13 mouse cellular contexts compared by ENCODE assay signal in genomic region chr12:4160322-4160721, GRCm38 (mm10). TPM values are rescaled to one million over a fixed set of nuclear protein-coding genes. Genes with fewer than 3 reads are reported as not detected.
A peak's percentile ranks its signal among the peaks of the same experiment; 100 is the strongest.
DNase-seq lines count a peak whose midpoint lies in the region; ATAC-seq and TF ChIP-seq lines count a peak whose summit lies in the region.
"Had no signal": no experiment of that assay in that cellular context is flagged by ENCODE, and none has a peak within 500 bp of the region (broad histone marks: within the 10 kb centered on the region; RNA-seq: fewer than 3 reads in every experiment).

No protein-coding gene starts in this region.

- DNase-seq in hindbrain, postnatal 0 days (ENCODE audit: low spot score) = no peak
- DNase-seq in hindbrain, embryonic 14.5 days (ENCODE audit: low spot score) = no peak
- peak; percentile 18 for DNase-seq in lung, postnatal 0 days (ENCODE audit: low spot score)
- DNase-seq in lung, postnatal 36 days = no peak
- peak; percentile 24 for DNase-seq in retina, postnatal 1 day
- DNase-seq: lung, adult 2 months; thymus, postnatal 4 days had no signal

- TF ChIP-seq CTCF in hindbrain, postnatal 0 days (IDR thresholded peaks at IDR 0.05; ENCODE audit: low read depth) = peak; percentile 27; the same call in 1 of the 2 replicates
- TF ChIP-seq CTCF in lung, postnatal 0 days (IDR thresholded peaks at IDR 0.05) = peak; percentile 37
- no peak for TF ChIP-seq CTCF in bone marrow macrophage, adult 2 months (IDR thresholded peaks at IDR 0.05; ENCODE audit: low read depth, low read length)

- H3K36me3 ChIP-seq in hindbrain, postnatal 0 days (ENCODE audit: insufficient read depth, low read length) = no peaks in the 10 kb centered on the region
- no peaks in the 10 kb centered on the region for H3K36me3 ChIP-seq in hindbrain, embryonic 14.5 days (replicated peaks; ENCODE audit: control insufficient read depth, insufficient read depth)
- no peaks in the 10 kb centered on the region for H3K36me3 ChIP-seq in lung, postnatal 0 days (ENCODE audit: insufficient read depth, low read length)
- H3K36me3 ChIP-seq in neural tube, embryonic 15.5 days = no peaks in the 10 kb centered on the region
- H3K36me3 ChIP-seq: heart, embryonic 10.5 days; midbrain, embryonic 12.5 days; neural tube, embryonic 12.5 days had no signal

- H3K4me3 ChIP-seq in hindbrain, postnatal 0 days (ENCODE audit: low read length) = no peak overlapping the region
- H3K4me3 ChIP-seq in hindbrain, embryonic 14.5 days (replicated peaks; ENCODE audit: low read length) = no peak overlapping the region
- H3K4me3 ChIP-seq in lung, postnatal 0 days (ENCODE audit: low read depth, low read length) = no peak overlapping the region
- no peak overlapping the region for H3K4me3 ChIP-seq in bone marrow macrophage, adult 2 months (ENCODE audit: insufficient read depth, low read length)
- no peak overlapping the region for H3K4me3 ChIP-seq in neural tube, embryonic 15.5 days (replicated peaks)
- H3K4me3 ChIP-seq: heart, embryonic 10.5 days; midbrain, embryonic 12.5 days; neural tube, embryonic 12.5 days had no signal

- no peak overlapping the region for H3K4me2 ChIP-seq in hindbrain, postnatal 0 days (ENCODE audit: low read depth, low read length)
- H3K4me2 ChIP-seq in hindbrain, embryonic 14.5 days (replicated peaks) = no peak overlapping the region
- no peak overlapping the region for H3K4me2 ChIP-seq in lung, postnatal 0 days (replicated peaks; ENCODE audit: low read depth, low read length)
- no peak overlapping the region for H3K4me2 ChIP-seq in neural tube, embryonic 15.5 days
- H3K4me2 ChIP-seq: midbrain, embryonic 12.5 days; neural tube, embryonic 12.5 days had no signal

- H3K9ac ChIP-seq in hindbrain, postnatal 0 days (replicated peaks; ENCODE audit: low read length) = no peak overlapping the region
- H3K9ac ChIP-seq in hindbrain, embryonic 14.5 days = no peak overlapping the region
- no peak overlapping the region for H3K9ac ChIP-seq in lung, postnatal 0 days (replicated peaks; ENCODE audit: low read depth)
- H3K9ac ChIP-seq in neural tube, embryonic 15.5 days (replicated peaks) = no peak overlapping the region
- H3K9ac ChIP-seq: midbrain, embryonic 12.5 days; neural tube, embryonic 12.5 days had no signal

- no peaks in the 10 kb centered on the region for H3K9me3 ChIP-seq in hindbrain, postnatal 0 days (ENCODE audit: low read length)
- no peaks in the 10 kb centered on the region for H3K9me3 ChIP-seq in hindbrain, embryonic 14.5 days (ENCODE audit: control insufficient read depth, low read length)
- no peaks in the 10 kb centered on the region for H3K9me3 ChIP-seq in lung, postnatal 0 days (ENCODE audit: low read length)
- no peaks in the 10 kb centered on the region for H3K9me3 ChIP-seq in neural tube, embryonic 15.5 days (replicated peaks)
- H3K9me3 ChIP-seq: heart, embryonic 10.5 days; midbrain, embryonic 12.5 days; neural tube, embryonic 12.5 days had no signal

- WGBS in hindbrain, postnatal 0 days = 69% methylated on average over 7 of the region's 7 CpGs
- 68% methylated on average over 7 of the region's 7 CpGs for WGBS in hindbrain, embryonic 14.5 days
- 72% methylated on average over 7 of the region's 7 CpGs for WGBS in lung, postnatal 0 days
- 72% methylated on average over 7 of the region's 7 CpGs for WGBS in neural tube, embryonic 15.5 days

- H3K27me3 ChIP-seq in hindbrain, postnatal 0 days (ENCODE audit: insufficient read depth, low read length) = no peaks in the 10 kb centered on the region
- no peaks in the 10 kb centered on the region for H3K27me3 ChIP-seq in hindbrain, embryonic 14.5 days (ENCODE audit: control insufficient read depth, insufficient read depth, low read length)
- no peaks in the 10 kb centered on the region for H3K27me3 ChIP-seq in lung, postnatal 0 days (replicated peaks; ENCODE audit: insufficient read depth, low read length)
- H3K27me3 ChIP-seq in neural tube, embryonic 15.5 days (replicated peaks) = no peaks in the 10 kb centered on the region
- H3K27me3 ChIP-seq: midbrain, embryonic 12.5 days; neural tube, embryonic 12.5 days had no signal

- no peak for ATAC-seq in hindbrain, postnatal 0 days
- ATAC-seq in hindbrain, embryonic 14.5 days (ENCODE audit: low FRiP score) = no peak
- ATAC-seq in lung, postnatal 0 days = no peak
- ATAC-seq in neural tube, embryonic 15.5 days (ENCODE audit: low FRiP score) = no peak
- ATAC-seq: hindbrain, embryonic 16.5 days had no signal

- H3K27ac ChIP-seq in hindbrain, postnatal 0 days = no peak overlapping the region
- H3K27ac ChIP-seq in hindbrain, embryonic 14.5 days = no peak overlapping the region
- H3K27ac ChIP-seq in lung, postnatal 0 days (ENCODE audit: low read length) = no peak overlapping the region
- H3K27ac ChIP-seq in bone marrow macrophage, adult 2 months (ENCODE audit: insufficient read depth, low read depth, low read length) = peak overlapping the region; percentile 92
- no peak overlapping the region for H3K27ac ChIP-seq in neural tube, embryonic 15.5 days (replicated peaks)
- H3K27ac ChIP-seq: heart, embryonic 10.5 days; midbrain, embryonic 12.5 days; neural tube, embryonic 12.5 days had no signal

- no peak for TF ChIP-seq POLR2A in bone marrow macrophage, adult 2 months (IDR thresholded peaks at IDR 0.05; ENCODE audit: borderline replicate concordance, low read depth, low read length)

- TF ChIP-seq EP300 in lung, postnatal 0 days (IDR thresholded peaks at IDR 0.05) = no peak

- no peaks in the 10 kb centered on the region for H3K4me1 ChIP-seq in hindbrain, postnatal 0 days (ENCODE audit: insufficient read depth, low read length)
- no peaks in the 10 kb centered on the region for H3K4me1 ChIP-seq in hindbrain, embryonic 14.5 days (replicated peaks; ENCODE audit: control insufficient read depth, insufficient read depth, low read length)
- H3K4me1 ChIP-seq in lung, postnatal 0 days (ENCODE audit: insufficient read depth, low read depth, low read length) = no peaks in the 10 kb centered on the region; the same call in 1 of the 2 replicates
- H3K4me1 ChIP-seq in bone marrow macrophage, adult 2 months (ENCODE audit: control insufficient read depth, insufficient read depth, low read length) = peaks cover 67% of the 10 kb centered on the region
- no peaks in the 10 kb centered on the region for H3K4me1 ChIP-seq in neural tube, embryonic 15.5 days
- H3K4me1 ChIP-seq: midbrain, embryonic 12.5 days; neural tube, embryonic 12.5 days had no signal

RNA-seq across cellular contexts. Expression of gene Adcy3, which starts 27.4 kb away (rescaled TPM):
- total RNA-seq in hindbrain, postnatal 0 days (2014; rRNA removed) = 40.4 and 40.9 TPM in 2 replicates
- 11.5 and 12.5 TPM in 2 replicates for polyA plus RNA-seq in hindbrain, postnatal 0 days (2015; fragmentation: Nextera tagmentation; extraction: Ambion mirVana)
- 12.1 and 12.6 TPM in 2 replicates for polyA plus RNA-seq in hindbrain, embryonic 14.5 days (2014; fragmentation: Nextera tagmentation; extraction: Ambion mirVana)
- 4.9 and 5.3 TPM in 2 replicates for polyA plus RNA-seq in lung, postnatal 0 days (2015; fragmentation: Nextera tagmentation; extraction: Ambion mirVana)
- 5.5 and 7.2 TPM in 2 replicates for polyA plus RNA-seq in bone marrow macrophage, adult 2 months (2012; ENCODE audit: insufficient read depth, insufficient read length, missing spikeins)
- polyA plus RNA-seq in neural tube, embryonic 15.5 days (2015; fragmentation: Nextera tagmentation; extraction: Ambion mirVana) = 14.7 and 18.0 TPM in 2 replicates

Comparison
In these comparisons a context has a peak if more than half of its experiments do, and no peak if none do; other contexts are left out.
1. DNase-seq: peak in lung, postnatal 0 days (single experiment) and retina, postnatal 1 day (single experiment); none in hindbrain, postnatal 0 days (single experiment), hindbrain, embryonic 14.5 days (single experiment) and lung, postnatal 36 days (single experiment).